8 mouse cellular contexts compared by ENCODE assay signal in genomic region chr13:63154851-63155571, GRCm38 (mm10).
DNase-seq lines count a peak whose midpoint lies in the region; ATAC-seq lines count a peak whose summit lies in the region.

No protein-coding gene starts in this region.

- H3K4me3 ChIP-seq in hindbrain, embryonic 16.5 days (ENCODE audit: low read length): no peak overlapping the region
- H3K4me3 ChIP-seq in hindbrain, embryonic 11.5 days (ENCODE audit: low read depth, low read length): no peak overlapping the region
- H3K4me3 ChIP-seq in stomach, embryonic 14.5 days (ENCODE audit: low read depth, low read length): no peak overlapping the region
- no peak overlapping the region for H3K4me3 ChIP-seq in intestine, embryonic 16.5 days (ENCODE audit: low read length)

- H3K9ac ChIP-seq in hindbrain, embryonic 16.5 days (ENCODE audit: low read depth, low read length): no peak overlapping the region
- H3K9ac ChIP-seq in hindbrain, embryonic 11.5 days (ENCODE audit: low read depth, low read length): no peak overlapping the region
- no peak overlapping the region for H3K9ac ChIP-seq in stomach, embryonic 14.5 days (replicated peaks; ENCODE audit: low read depth, low read length)
- H3K9ac ChIP-seq in intestine, embryonic 16.5 days (ENCODE audit: low read depth, low read length): no peak overlapping the region

- H3K4me2 ChIP-seq in hindbrain, embryonic 16.5 days (ENCODE audit: low read length): no peak overlapping the region
- no peak overlapping the region for H3K4me2 ChIP-seq in hindbrain, embryonic 11.5 days (replicated peaks; ENCODE audit: low read depth, low read length)
- no peak overlapping the region for H3K4me2 ChIP-seq in stomach, embryonic 14.5 days (replicated peaks; ENCODE audit: low read depth, low read length)
- H3K4me2 ChIP-seq in intestine, embryonic 16.5 days (ENCODE audit: low read depth, low read length): no peak overlapping the region

- no peaks in the 10 kb centered on the region for H3K27me3 ChIP-seq in hindbrain, embryonic 16.5 days (replicated peaks; ENCODE audit: control insufficient read depth, insufficient read depth, low read length)
- no peaks in the 10 kb centered on the region for H3K27me3 ChIP-seq in hindbrain, embryonic 11.5 days (ENCODE audit: control insufficient read depth, insufficient read depth, low read length)
- H3K27me3 ChIP-seq in stomach, embryonic 14.5 days (ENCODE audit: control insufficient read depth, insufficient read depth, low read length): no peaks in the 10 kb centered on the region
- no peaks in the 10 kb centered on the region for H3K27me3 ChIP-seq in intestine, embryonic 16.5 days (replicated peaks; ENCODE audit: control insufficient read depth, insufficient read depth, low read length)

- no peaks in the 10 kb centered on the region for H3K36me3 ChIP-seq in hindbrain, embryonic 16.5 days (ENCODE audit: control insufficient read depth, insufficient read depth, low read length)
- no peaks in the 10 kb centered on the region for H3K36me3 ChIP-seq in hindbrain, embryonic 11.5 days (ENCODE audit: control insufficient read depth, insufficient read depth, low read length)
- no peaks in the 10 kb centered on the region for H3K36me3 ChIP-seq in stomach, embryonic 14.5 days (ENCODE audit: control insufficient read depth, insufficient read depth, low read length)
- H3K36me3 ChIP-seq in intestine, embryonic 16.5 days (ENCODE audit: control insufficient read depth, insufficient read depth, low read length): no peaks in the 10 kb centered on the region

- H3K27ac ChIP-seq in hindbrain, embryonic 16.5 days (ENCODE audit: low read depth, low read length): no peak overlapping the region
- no peak overlapping the region for H3K27ac ChIP-seq in hindbrain, embryonic 11.5 days (ENCODE audit: low read depth, low read length)
- no peak overlapping the region for H3K27ac ChIP-seq in stomach, embryonic 14.5 days (ENCODE audit: low read length)
- no peak overlapping the region for H3K27ac ChIP-seq in intestine, embryonic 16.5 days (ENCODE audit: low read length)

- H3K9me3 ChIP-seq in hindbrain, embryonic 16.5 days (ENCODE audit: control insufficient read depth, low read length): no peaks in the 10 kb centered on the region
- no peaks in the 10 kb centered on the region for H3K9me3 ChIP-seq in hindbrain, embryonic 11.5 days (ENCODE audit: control insufficient read depth, low read length)
- no peaks in the 10 kb centered on the region for H3K9me3 ChIP-seq in stomach, embryonic 14.5 days (ENCODE audit: control insufficient read depth, low read depth, low read length)
- H3K9me3 ChIP-seq in intestine, embryonic 16.5 days (ENCODE audit: control insufficient read depth, low read length): no peaks in the 10 kb centered on the region

- DNase-seq in hindbrain, embryonic 11.5 days (ENCODE audit: low spot score): no peak
- peak; percentile 94 for DNase-seq in Muller cell, postnatal 12 days (ENCODE audit: inconsistent ontology term)
- DNase-seq in cerebellum, postnatal 36 days: peak; percentile 32 to 34
- DNase-seq in kidney, postnatal 25 days: peak; percentile 60 to 65

- H3K4me1 ChIP-seq in hindbrain, embryonic 16.5 days (ENCODE audit: control insufficient read depth, insufficient read depth, low read depth, low read length): no peaks in the 10 kb centered on the region; the same call in 1 of the 2 replicates
- H3K4me1 ChIP-seq in hindbrain, embryonic 11.5 days (replicated peaks; ENCODE audit: control insufficient read depth, insufficient read depth, low read length): no peaks in the 10 kb centered on the region
- no peaks in the 10 kb centered on the region for H3K4me1 ChIP-seq in stomach, embryonic 14.5 days (ENCODE audit: control insufficient read depth, insufficient read depth, low read length)
- H3K4me1 ChIP-seq in intestine, embryonic 16.5 days (ENCODE audit: control insufficient read depth, insufficient read depth, low read length): 0 out of 2 replicates have a peak, but pooled peaks cover 7% of the 10 kb centered on the region

- peak; percentile 60 for ATAC-seq in hindbrain, embryonic 16.5 days
- no peak for ATAC-seq in hindbrain, embryonic 11.5 days (ENCODE audit: low FRiP score)
- ATAC-seq in stomach, embryonic 14.5 days (ENCODE audit: insufficient number of reproducible peaks, insufficient read depth, low FRiP score, low read depth): 0 out of 2 replicates have a peak, but pooled peaks have one; percentile 33
- no peak for ATAC-seq in intestine, embryonic 16.5 days
- no peak for ATAC-seq in granulocyte monocyte progenitor cell, adult 5-6 weeks (replicated peaks; ENCODE audit: poor library complexity, severe bottlenecking)

- WGBS in hindbrain, embryonic 16.5 days: 51% methylated on average over 7 of the region's 7 CpGs
- 79% methylated on average over 7 of the region's 7 CpGs for WGBS in hindbrain, embryonic 11.5 days
- 56% methylated on average over 7 of the region's 7 CpGs for WGBS in stomach, embryonic 14.5 days
- 62% methylated on average over 7 of the region's 7 CpGs for WGBS in intestine, embryonic 16.5 days

Comparison
In these comparisons a context has a peak if more than half of its experiments do, and no peak if none do; other contexts are left out.
1. ATAC-seq: peak in hindbrain, embryonic 16.5 days (single experiment) and stomach, embryonic 14.5 days (single experiment); none in hindbrain, embryonic 11.5 days (single experiment), intestine, embryonic 16.5 days (single experiment) and granulocyte monocyte progenitor cell, adult 5-6 weeks (single experiment).